Mouse (Mus musculus) olfactory bulb, adult 2 months (tissue): ENCODE results near the gene Tradd.

Experiments used
- CTCF ChIP-seq: fragments of 200-500 bp; IDR thresholded peaks from 2 replicates; pipeline ENCODE4 v1.5.1; 2012; ENCODE audit warnings: low read depth, mild to moderate bottlenecking, low read length, moderate library complexity; ENCODE audit not compliant: insufficient read depth
- POLR2A ChIP-seq: fragments of 200-500 bp; IDR thresholded peaks from 2 replicates; pipeline ENCODE4 v1.6.1; 2012; ENCODE audit warnings: mild to moderate bottlenecking, low read depth, low read length, moderate library complexity; ENCODE audit not compliant: insufficient read depth

GRCm38 (mm10) chr8:105293405-105293804 is 29.0 kb upstream of the Tradd start:
- no peak for TF ChIP-seq POLR2A
- TF ChIP-seq CTCF = no peak
